Mouse (Mus musculus) thymus, postnatal 25 days (tissue): ENCODE results near the gene Tekt2.

ENCODE experiments used
- DNase-seq: peaks from one replicate; pipeline ENCODE4 v3.0.0; 2022

Tekt2 gene

DNA sequence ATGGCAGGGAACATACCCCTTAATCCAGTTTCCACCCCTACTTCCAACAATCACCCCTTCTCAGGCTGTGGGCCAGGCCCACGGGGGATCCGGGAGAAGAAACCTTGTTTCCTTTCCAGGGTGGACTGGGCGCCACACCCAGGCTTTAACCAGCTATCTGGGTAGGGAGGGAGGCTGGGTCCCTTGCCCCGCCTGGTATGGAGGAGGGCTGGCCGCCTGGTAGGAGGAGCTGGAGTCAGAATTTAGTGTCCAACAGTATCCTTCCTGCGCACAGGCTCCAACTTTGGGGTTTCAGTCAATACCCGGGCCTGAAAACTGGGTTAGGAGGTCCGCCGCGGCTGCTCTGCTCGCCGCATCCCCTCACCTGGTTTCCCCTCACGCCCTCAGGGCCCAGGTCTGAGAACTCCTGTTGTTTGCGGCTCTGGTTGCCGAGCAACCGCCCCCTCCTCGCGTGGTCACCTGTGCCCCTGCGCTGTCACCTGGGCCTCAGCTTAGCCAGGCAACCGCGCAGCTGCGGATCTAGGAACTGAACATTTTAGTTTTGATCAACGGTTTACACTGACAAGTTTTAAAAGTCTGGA lies at the start of gene Tekt2:
TSS of gene Tekt2 (minus strand) at position 408 of the 581 bp plus-strand sequence.
- no peak for DNase-seq

GRCm38 (mm10) chr4:126371497-126371896 lies 46.0 kb upstream of the Tekt2 start:
- DNase-seq: no peak

- DNase-seq: no peak
Measured at GRCm38 (mm10) chr4:126360069-126360468, 34.6 kb upstream of the Tekt2 start.

DNA sequence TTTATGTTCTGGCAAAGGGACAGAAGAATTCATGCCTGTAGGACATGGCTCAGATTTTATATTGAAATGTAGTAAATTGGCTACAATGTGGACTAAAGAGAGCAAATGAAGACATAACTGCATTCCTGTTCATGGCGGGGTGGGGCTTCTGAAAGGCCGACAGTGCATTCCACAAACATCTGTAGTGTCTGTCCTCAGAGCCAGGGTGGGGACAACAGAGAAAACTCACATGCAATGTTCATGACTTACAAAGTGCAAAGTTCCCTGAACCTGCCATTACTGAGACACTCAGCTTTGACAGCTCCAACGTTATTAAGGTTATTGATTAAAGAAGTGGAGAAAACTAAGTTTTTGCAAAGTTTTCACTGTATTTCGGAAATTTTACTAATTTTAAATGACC lies 18.0 kb upstream of the Tekt2 start:
- DNase-seq: no peak

- no peak for DNase-seq
Measured at GRCm38 (mm10) chr4:126339461-126339860, 14.0 kb upstream of the Tekt2 start.

DNA sequence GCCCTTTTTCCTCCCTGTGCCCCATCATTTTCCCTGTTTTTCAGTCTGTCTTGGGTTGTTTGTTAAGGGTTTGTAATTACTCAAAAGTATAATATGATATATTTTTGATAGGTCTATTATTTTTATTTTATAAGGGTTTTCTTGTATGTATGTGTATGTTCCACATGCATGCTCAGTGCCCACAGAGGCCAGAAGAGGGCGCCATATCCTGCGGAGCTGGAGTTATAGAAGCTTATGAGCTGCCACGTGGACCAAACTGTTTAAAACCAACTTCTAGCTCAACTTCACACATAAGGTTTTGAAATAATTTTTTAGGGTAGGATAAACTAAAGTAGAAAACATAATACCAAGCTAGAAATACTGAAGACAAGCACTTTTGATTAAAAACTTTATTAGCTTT lies 6.9 kb upstream of the Tekt2 start:
- DNase-seq: peak; percentile 34

GRCm38 (mm10) chr4:126331751-126332150 lies 6.3 kb upstream of the Tekt2 start:
- no peak for DNase-seq

- no peak for DNase-seq
Measured at GRCm38 (mm10) chr4:126330295-126330694, 4.8 kb upstream of the Tekt2 start.

- DNase-seq: no peak
Measured at GRCm38 (mm10) chr4:126326036-126326435, 548 bp upstream of the Tekt2 start.

DNA sequence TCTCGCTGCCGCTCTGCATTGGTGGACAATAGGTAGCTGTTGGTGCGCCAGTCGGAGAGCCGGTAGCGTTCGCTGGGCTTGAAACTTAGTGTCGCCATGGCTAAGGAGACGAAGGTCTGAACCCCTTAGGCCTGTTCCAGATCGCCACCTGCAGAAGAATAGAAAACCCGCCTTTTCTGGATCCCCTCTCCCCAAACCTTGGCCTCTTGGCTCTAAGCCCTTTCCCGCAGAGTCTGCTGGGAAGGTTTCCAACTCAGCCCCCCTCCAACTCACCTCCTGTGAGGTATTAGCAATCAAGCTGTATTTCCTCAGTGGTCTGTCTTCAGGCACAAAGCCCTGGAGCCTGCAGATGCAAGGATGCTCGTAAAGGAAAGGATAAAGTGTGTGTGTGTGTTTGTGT lies 627 bp downstream of the Tekt2 start:
- DNase-seq: no peak

GRCm38 (mm10) chr4:126322646-126323045 lies 2.8 kb downstream of the Tekt2 start:
- DNase-seq: no peak

- no peak for DNase-seq
Measured at GRCm38 (mm10) chr4:126321854-126322511, 3.5 kb downstream of the Tekt2 start.

- peak; percentile 99 for DNase-seq
Measured at GRCm38 (mm10) chr4:126321111-126321853, 4.2 kb downstream of the Tekt2 start, which contains the start of gene Adprhl2. Gene Adprhl2, minus strand, starts transcription at chr4:126321703.

DNA sequence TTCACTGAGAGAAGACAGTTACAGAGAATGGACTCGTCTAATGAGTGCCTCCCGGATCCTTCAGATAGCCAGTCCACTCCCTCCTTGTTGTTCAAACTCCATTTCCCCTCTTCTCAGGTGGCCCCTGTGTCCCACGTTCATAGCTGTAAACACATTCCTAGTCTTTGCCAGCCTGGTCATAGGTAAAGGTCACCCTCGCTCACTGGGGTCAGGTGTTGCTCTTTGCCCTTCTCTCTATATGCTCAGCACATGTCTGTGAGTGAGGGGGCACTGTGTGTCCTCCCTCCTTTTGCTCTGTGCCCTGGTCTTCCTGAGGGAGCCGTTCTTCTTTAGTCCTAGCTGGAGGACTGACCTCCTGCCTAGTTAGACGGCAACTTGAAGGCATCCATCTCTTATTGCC lies 5.7 kb downstream of the Tekt2 start:
- no peak for DNase-seq

DNA sequence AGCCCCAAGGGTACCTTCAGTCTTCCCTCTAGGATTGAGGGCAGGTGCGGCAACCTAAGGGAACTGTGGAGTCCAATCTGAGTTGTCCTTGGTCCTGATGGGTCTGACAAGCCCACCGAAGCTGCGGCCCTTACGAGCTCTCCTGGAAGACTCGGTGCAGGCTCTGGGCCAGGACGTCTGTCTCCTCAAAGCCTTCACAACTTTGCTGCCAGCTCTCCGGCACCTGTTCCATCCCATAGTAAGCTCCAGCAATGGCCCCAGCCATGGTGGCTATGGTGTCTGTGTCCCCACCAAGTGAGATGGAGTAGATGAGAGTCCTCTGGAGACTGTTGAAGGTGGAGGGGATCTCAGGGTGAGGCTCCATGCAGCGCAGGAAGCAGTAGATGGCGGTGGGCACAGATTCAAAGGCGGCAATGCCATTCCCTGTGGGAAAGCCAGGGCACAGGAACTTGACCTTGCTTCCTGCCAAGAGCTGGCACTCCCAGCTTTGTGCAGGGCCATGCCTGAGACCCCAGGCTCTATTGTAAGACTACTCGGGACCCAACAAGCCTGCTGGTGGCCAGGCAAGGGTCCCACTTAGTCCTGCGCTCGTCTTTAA lies 8.9 kb downstream of the Tekt2 start:
- DNase-seq: no peak

DNA sequence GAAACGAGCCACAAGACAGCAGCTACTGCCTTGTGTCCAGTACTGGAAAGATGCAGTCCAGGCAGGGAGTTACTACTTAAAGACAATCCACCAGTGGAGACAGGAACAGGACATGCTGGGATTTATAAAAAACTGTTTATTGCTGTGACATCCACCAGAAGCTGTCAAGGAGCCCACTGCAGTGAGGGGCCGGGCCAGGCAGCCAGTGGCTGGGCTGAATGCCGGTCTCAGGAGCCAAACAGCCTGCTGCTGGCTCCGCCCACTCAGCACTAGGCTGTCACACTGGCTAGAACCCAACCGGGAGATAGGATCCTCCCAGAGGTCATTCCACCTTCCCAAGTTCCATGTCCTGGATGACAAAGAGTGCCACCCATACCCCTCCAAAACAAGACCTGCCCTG lies 9.6 kb downstream of the Tekt2 start:
- no peak for DNase-seq

- no peak for DNase-seq
Measured at GRCm38 (mm10) chr4:126314393-126314792, 11.1 kb downstream of the Tekt2 start.

- no peak for DNase-seq
Measured at GRCm38 (mm10) chr4:126313202-126313601, 12.3 kb downstream of the Tekt2 start.

DNA sequence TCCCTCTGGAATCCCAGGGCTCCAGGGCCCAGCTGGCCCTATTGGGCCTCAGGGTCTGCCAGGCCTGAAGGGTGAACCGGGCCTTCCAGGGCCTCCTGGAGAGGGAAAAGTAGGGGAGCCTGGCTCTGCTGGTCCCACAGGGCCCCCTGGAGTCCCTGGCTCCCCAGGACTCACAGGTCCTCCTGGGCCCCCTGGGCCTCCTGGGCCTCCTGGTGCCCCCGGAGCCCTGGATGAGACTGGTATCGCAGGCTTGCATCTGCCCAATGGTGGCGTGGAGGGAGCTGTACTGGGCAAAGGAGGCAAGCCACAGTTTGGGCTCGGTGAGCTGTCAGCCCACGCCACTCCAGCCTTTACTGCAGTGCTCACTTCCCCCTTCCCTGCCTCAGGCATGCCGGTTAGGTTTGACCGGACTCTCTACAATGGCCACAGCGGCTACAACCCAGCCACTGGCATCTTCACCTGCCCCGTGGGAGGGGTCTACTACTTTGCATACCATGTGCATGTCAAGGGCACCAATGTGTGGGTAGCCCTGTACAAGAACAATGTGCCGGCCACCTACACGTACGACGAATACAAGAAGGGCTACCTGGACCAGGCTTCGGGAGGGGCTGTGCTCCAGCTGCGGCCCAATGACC lies 13.8 kb downstream of the Tekt2 start:
- no peak for DNase-seq

- no peak for DNase-seq
Measured at GRCm38 (mm10) chr4:126310344-126310743, 15.1 kb downstream of the Tekt2 start.

GRCm38 (mm10) chr4:126309922-126310309 lies 15.6 kb downstream of the Tekt2 start:
- peak; percentile 83 for DNase-seq

DNA sequence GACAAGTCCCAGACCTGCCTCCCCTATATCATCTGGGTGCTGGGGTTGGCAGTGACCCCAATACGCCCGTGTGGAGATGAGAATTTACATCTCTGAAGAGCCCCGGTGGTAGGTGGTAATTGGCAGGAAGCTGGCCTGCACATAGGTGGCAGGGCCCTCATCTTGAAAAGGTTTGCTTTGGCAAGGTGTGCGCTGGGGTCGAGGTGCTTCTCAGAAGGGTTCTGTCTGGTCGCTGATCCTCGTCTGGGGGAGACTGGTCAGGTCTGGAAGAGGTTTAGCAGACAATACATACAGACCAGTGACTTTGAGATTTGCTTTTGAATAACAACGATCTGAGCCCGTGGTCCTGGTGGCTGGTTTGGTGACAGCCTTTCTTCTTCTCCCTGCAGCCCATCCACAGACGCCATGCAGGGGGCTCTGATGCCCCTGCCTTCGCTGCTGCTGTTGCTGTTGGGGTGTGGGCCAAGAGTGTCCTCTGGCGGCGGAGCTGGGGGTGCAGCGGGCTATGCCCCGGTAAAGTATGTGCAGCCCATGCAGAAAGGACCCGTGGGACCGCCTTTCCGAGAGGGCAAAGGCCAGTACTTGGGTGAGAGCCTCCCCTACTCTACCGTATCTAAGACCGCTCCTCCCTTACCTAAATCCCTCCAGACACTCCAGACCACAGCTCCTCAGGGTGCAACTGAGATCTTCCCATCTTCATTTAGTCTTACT lies 16.1 kb downstream of the Tekt2 start:
- DNase-seq: peak; percentile 48

GRCm38 (mm10) chr4:126306827-126307226 lies 18.7 kb downstream of the Tekt2 start:
- no peak for DNase-seq
